Mouse (Mus musculus): ENCODE measurements around the gene Il18r1. TPM values are rescaled to one million over a fixed set of nuclear protein-coding genes. Genes with fewer than 3 reads are reported as not detected.

Il18r1 gene
- 36.8 TPM for polyA plus RNA-seq (2017; shearing (Covaris generic))

DNA sequence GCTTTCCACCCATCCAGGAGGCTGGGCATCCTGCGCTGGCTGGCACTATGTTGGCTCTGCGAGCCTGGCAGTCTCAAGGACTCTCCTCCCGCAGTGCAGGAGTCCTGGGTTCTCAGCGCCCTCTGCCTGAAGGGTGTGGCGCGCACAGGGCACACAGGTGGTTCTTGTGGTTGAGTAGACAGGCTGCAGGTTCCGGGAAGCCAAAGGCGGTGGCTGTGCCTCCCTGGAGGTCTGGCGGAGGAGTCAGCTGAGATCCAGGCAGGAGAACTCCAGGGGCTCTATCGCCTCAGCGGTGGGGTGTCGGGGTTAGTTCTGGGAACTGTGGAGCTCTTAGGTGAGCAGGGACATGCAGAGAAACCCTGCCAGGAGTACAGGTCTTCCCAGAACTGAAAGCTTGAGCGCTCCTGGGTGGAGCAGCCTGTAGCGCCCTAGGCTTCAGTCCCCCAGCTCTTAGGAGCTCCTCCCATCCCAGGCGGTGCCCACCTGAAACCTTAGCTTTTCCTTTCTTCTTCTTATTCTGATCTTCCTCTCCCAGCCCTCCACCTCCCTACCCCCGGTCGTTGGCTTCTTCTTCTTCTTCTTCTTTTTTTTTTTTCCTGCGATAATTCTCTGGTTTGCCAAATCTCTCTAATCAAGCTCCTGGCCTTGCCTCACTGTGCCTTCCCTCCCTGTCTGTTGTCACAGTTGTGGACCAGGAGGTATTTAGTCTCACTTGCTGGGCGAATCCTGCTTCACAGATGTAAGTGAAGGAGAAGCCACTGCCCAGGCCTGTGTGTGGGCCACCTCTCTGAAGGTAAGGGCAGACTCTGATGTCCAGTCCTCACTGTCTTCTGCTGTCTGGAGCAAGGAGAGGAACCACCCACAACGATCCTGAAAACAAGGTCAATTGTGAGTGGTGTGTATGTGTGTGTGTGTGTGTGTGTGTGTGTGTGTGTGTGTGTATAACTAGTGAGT lies at the start of gene Il18r1:
Gene Il18r1, plus strand, starts transcription at position 76 of the 954 bp plus-strand sequence.

DNA sequence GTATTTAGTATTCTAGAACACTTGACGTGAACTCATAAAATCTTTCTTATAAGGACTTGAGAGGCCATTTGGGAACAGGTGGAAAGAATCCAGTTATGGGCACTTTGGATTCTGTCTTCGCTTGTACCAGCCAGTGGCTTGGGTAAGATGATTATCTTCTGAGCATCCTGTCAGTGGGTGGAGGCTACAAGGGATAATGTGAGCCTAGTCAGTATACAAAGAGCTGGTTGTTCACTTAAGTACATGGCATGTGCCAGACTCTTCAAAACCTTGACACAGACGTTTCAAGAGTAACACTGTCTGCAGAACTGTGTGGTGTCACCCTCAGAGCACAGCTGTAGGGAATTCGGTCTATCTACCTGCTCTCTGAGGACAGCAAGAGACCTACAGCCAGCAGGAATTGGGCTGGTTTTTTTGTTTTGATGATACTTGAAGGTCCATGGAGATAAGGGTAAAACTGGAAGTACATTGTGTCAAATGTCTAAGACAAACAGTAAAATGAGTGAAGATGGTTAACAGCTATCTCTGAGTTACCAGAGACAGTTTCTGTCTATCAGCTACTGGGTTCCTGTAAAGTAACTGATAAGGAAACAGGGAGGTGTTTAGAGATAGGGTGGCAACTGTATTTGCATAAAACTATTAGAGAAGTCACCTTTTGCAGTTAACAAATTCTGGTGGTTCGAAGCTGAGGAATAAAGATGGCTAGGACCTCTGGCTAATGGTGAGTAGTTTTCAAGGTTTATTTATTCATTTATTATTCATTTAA lies 36.3 kb upstream of the Il18r1 start, which contains the start of gene Il1rl1:
Gene Il1rl1, plus strand, starts transcription at position 661 of the 766 bp plus-strand sequence.

DNA sequence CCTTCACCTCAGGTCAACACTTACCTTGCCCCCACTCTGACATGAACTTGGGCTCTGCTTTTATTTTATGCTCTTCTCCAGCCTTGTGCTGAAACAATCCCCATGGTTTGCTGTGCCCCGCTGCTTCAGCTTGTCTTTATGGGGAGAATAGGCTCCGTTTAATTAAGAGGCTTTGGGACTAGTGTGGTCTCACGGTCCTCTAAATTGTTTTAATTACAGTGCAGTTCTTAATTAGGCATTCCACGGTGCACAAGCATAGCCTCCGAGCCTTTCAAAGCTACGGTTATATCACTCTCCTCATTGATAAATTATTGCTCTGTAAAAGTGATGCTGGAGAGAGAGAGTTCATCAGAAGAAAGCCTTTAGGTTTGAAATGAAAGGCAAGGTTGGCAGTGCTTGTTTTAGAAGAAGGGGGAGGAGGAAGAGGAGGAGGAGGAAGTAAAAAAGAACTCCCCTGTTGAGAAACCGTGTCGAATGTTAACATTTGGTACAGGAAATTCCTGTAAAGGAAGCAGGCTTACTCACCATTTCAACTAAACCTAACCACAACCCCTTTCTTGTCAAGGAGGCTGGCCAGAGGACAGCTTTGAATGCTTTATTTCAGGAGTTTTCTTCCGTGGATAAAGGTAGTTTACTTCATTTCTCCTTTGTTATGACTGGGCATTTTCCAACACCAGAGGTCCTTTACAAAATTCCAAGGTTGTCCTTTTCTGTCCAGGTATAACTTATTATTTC lies 49.7 kb downstream of the Il18r1 start, which contains the start of gene Il18rap:
Gene Il18rap, plus strand, starts transcription at position 512 of the 735 bp plus-strand sequence.

Other genes starting within 250 kb of the Il18r1 start
- gene Il1r1, start 240.5 kb upstream of the Il18r1 start, polyA plus RNA-seq (2017; shearing (Covaris generic)), result 1.2 TPM
- 5.6 TPM for gene Il1rl2, start 140.9 kb upstream of the Il18r1 start, polyA plus RNA-seq (2017; shearing (Covaris generic))
- 14.9 TPM for gene Il1rl1, start 36.0 kb upstream of the Il18r1 start, polyA plus RNA-seq (2017; shearing (Covaris generic))
- 10.7 TPM for gene Il18rap, start 49.8 kb downstream of the Il18r1 start, polyA plus RNA-seq (2017; shearing (Covaris generic))
- gene Slc9a4, start 114.5 kb downstream of the Il18r1 start, polyA plus RNA-seq (2017; shearing (Covaris generic)), result not detected
- not detected for gene Slc9a2, start 215.0 kb downstream of the Il18r1 start, polyA plus RNA-seq (2017; shearing (Covaris generic))